Mouse (Mus musculus) cerebellum, adult 8-10 months (tissue): ENCODE measurements around the gene Mrfap1.
A peak's percentile ranks its signal among the peaks of the same experiment; 100 is the strongest.

Experiments used
- DNase-seq: peaks from one replicate; pipeline ENCODE4 v3.0.0; 2022

Mrfap1 gene

GRCm38 (mm10) chr5:36778901-36779300 lies 17.7 kb downstream of the Mrfap1 start:
- DNase-seq = no peak

DNA sequence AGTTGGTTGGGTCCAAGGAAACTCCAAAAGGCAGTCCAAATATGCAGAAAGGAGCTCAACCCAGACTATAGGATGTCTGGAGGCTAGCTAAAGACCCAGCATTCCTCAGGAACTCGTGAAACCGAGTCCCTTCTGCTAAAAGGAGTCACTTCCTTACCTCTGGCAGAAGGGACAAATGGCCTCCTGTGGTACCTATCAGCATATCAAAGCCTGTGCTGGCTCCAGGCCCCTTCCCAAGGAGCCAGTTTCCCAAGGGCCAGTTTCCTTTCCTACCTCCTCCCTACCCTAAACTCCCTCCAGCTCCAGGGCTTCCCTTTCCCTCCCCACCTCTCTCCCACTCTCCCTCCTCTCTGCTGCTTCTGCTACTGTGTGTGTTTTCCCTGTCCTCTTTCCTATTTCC lies 19.4 kb downstream of the Mrfap1 start:
- no peak for DNase-seq

- no peak for DNase-seq
Observed at GRCm38 (mm10) chr5:36776021-36776575, 20.5 kb downstream of the Mrfap1 start.

- no peak for DNase-seq
Observed at GRCm38 (mm10) chr5:36775317-36775716, 21.3 kb downstream of the Mrfap1 start.

DNA sequence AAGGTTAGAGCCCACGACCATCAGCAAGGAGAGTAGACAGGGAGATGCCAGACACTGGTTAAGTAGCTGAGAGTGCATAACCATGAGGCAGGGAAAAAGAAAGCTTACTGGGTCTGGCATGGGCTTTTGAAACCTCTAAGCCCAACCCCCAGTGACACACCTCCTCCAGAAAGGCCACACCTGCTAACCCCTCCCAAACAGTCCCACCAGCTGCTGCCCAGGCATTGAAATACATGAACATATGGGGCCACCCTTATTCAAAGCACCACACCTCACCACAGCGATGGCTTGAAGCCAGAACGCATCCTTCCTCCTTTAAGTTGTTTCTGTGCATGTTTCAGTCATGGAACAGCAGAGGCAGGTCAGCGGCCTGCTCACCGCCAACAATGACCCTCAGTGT lies 24.0 kb downstream of the Mrfap1 start:
- DNase-seq = no peak

- no peak for DNase-seq
Observed at GRCm38 (mm10) chr5:36769603-36770002, 27.0 kb downstream of the Mrfap1 start.

GRCm38 (mm10) chr5:36766958-36767703 lies 29.4 kb downstream of the Mrfap1 start:
- DNase-seq = peak; percentile 43

- no peak for DNase-seq
Observed at GRCm38 (mm10) chr5:36759848-36760247, 36.7 kb downstream of the Mrfap1 start.

DNA sequence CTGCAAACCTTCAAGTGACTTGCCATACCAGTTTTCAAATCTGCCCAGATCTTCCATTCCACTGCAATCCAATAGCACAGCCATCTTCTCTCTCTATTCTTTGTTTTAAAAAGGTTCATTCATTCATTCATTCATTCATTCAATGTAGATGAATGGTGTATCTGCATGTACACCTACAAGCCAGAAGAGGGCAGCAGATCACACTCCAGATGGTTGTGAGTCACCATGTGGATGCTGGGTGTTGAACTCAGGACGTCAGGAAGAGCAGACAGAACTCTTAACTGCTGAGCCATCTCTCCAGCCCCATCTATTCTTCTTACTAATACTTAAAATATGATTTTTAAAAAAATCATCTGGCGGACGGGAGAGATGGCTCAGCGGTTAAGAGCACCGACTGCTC lies 39.5 kb downstream of the Mrfap1 start:
- DNase-seq = no peak

GRCm38 (mm10) chr5:36750119-36751078 lies 46.2 kb downstream of the Mrfap1 start:
- no peak for DNase-seq

DNA sequence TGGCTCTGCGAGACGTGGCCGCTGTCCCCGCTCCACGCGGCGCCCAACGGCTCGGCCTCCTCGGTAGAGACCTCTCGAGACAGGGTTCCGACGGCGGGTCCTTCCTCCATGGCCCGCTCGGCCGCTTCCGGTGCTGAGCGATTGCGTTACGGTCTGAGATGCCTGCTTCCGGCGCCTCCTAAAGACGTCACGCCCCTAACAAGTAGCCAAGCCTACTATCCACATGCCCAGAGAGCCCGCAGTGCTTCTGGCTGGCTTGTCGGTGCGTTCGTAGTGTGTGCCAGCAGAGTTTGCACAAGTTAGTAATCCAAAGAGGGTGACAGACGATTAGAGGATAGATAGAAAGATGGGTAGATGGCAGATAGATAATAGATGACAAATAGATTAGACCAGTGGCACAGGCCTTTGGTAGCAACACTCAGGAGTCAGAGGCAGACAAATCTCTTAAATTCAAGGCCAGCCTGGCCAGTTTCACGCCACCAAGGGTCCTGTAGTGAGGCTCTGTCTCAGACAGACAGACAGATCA lies 48.0 kb downstream of the Mrfap1 start, which contains the start of gene Bloc1s4:
Bloc1s4 (minus strand) TSS at position 115 of the 526 bp plus-strand sequence.
- DNase-seq = peak; percentile 88

DNA sequence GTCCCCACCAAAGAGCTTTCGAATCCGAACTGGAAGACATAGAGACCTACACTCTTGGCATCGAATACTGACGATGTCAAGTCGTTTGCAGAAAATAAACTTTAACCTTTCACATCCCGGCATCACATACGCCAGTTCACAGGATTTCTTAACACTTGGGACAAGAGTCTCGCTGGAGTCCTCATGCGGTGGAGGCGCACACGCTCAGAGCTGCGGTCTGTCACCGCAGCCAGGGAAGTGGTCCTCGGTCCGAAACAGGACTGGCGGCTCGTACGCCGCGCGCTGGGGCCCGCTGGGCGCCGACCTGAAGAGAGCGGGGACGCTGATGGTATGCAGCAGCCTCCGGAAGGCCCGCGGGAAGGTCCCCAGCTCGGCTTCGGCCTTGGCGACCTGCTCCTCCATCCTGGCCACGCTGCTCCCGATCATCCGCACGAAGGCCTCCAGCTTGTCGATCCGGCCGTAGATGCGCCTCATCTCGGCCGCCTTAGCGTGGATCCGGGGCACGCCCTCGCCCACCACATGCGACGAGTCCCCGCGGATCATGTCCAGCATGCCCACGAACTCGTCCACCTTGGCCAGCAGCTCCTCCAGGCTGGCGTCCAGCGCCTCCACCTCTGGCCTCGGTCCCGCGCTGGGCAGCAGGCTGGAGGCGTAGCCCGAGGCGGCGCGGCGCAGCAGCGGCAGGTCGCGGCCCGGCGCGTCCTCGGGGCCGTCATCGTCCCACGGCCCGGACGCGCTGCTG lies 48.6 kb downstream of the Mrfap1 start:
- no peak for DNase-seq

GRCm38 (mm10) chr5:36747071-36747470 lies 49.5 kb downstream of the Mrfap1 start:
- no peak for DNase-seq
